Mouse (Mus musculus) kidney, adult 2 months (tissue): Measurements from ENCODE around the gene Ppp1r13b.

Experiments used
- CTCF ChIP-seq: fragments of 200-500 bp; conservative IDR thresholded peaks from 2 replicates; pipeline ENCODE4 v1.5.1; 2011; ENCODE audit warnings: low read depth, mild to moderate bottlenecking, control low read depth, low read length, moderate library complexity, mixed read lengths; ENCODE audit not compliant: insufficient read depth, insufficient read length
- POLR2A ChIP-seq: fragments of 200-500 bp; IDR thresholded peaks from one replicate; pipeline ENCODE4 v1.6.1; 2011; ENCODE audit warnings: low read depth, low read length, control low read depth

DNA sequence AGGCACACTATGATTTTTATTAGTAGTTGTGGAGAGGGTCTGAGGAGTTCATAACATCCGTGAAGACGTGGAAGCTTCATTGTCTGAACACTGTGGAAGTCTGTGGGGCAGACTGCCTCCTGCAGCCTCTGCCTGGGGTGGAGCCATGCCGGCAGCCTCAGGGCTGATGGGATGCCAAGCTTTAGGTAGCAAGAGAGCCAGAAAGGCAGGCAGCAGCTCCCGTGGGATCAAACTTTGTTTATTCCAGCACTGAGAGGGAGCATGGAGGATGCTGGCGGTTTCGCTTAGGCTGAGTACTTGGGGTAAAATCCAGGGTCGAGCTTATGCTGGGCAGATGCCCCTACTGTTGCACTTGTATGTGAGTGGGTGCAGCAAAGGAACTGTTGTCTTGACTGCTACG is 110.7 kb downstream of the Ppp1r13b start:
- TF ChIP-seq CTCF (no peak), POLR2A (no peak)
